Mouse (Mus musculus): ENCODE data around the gene Lypla2. TPM values are rescaled to one million over a fixed set of nuclear protein-coding genes. Genes with fewer than 3 reads are reported as not detected.

Gene Lypla2
- 228 and 233 TPM in 2 replicates for polyA plus RNA-seq (2015; fragmentation: Nextera tagmentation; extraction: Ambion mirVana)

- peak within 1 kb of the TSS; percentile 81 for H3K27ac ChIP-seq
- peaks cover 42% of the 10 kb centered on the region for H3K36me3 ChIP-seq (replicated peaks)
- peak within 1 kb of the TSS; percentile 94 for H3K4me3 ChIP-seq
- WGBS, result 1% methylated on average over 19 of the region's 19 CpGs
- no peaks in the 10 kb centered on the region for H3K27me3 ChIP-seq (replicated peaks)
- peaks cover 19% of the 10 kb centered on the region for H3K4me1 ChIP-seq
- H3K9ac ChIP-seq, result peak within 1 kb of the TSS; percentile 94
- ATAC-seq (replicated peaks), result peak; percentile 90
- no peaks in the 10 kb centered on the region for H3K9me3 ChIP-seq
- peak within 1 kb of the TSS; percentile 92 for H3K4me2 ChIP-seq
These were observed at the start of gene Lypla2 for GRCm38 (mm10) chr4:135972556-135972906. Gene Lypla2, minus strand, starts transcription at chr4:135972626.

GRCm38 (mm10) chr4:136021549-136022047 is 49.2 kb upstream of the Lypla2 start, which contains the start of gene Eloa:
Gene Eloa, minus strand, starts transcription at chr4:136021763.
- Histone ChIP-seq H3K9me3 (no peaks in the 10 kb centered on the region), H3K36me3 (replicated peaks) (no peaks in the 10 kb centered on the region), H3K4me1 (peaks cover 20% of the 10 kb centered on the region), H3K9ac (peak within 1 kb of the TSS; percentile 84), H3K4me3 (peak within 1 kb of the TSS; percentile 78), H3K27me3 (replicated peaks) (no peaks in the 10 kb centered on the region), H3K27ac (peak within 1 kb of the TSS; percentile 73), H3K4me2 (peak within 1 kb of the TSS; percentile 90)
- peak; percentile 98 for ATAC-seq (replicated peaks)
- under 1% methylated on average over 48 of the region's 48 CpGs for WGBS

- H3K4me2 ChIP-seq, result peak overlapping the region; percentile 90
- peak overlapping the region; percentile 78 for H3K4me3 ChIP-seq
- peak; percentile 85 for ATAC-seq (replicated peaks)
- H3K27me3 ChIP-seq (replicated peaks), result no peaks in the 10 kb centered on the region
- H3K9ac ChIP-seq, result peak overlapping the region; percentile 84
- H3K4me1 ChIP-seq, result peaks cover 20% of the 10 kb centered on the region
- no peaks in the 10 kb centered on the region for H3K9me3 ChIP-seq
- WGBS, result under 1% methylated on average over 61 of the region's 62 CpGs
- H3K36me3 ChIP-seq (replicated peaks), result no peaks in the 10 kb centered on the region
- H3K27ac ChIP-seq, result peak overlapping the region; percentile 73
These were observed 48.5 kb upstream of the Lypla2 start for GRCm38 (mm10) chr4:136020743-136021548.

GRCm38 (mm10) chr4:136016059-136016602 is 43.7 kb upstream of the Lypla2 start:
- Histone ChIP-seq H3K4me1 (peaks cover 20% of the 10 kb centered on the region), H3K36me3 (replicated peaks) (peaks cover 15% of the 10 kb centered on the region), H3K4me2 (no peak overlapping the region), H3K27me3 (replicated peaks) (no peaks in the 10 kb centered on the region), H3K4me3 (no peak overlapping the region), H3K9ac (no peak overlapping the region), H3K27ac (no peak overlapping the region), H3K9me3 (no peaks in the 10 kb centered on the region)
- WGBS, result 85% methylated on average over 3 of the region's 3 CpGs
- ATAC-seq (replicated peaks), result no peak

- Histone ChIP-seq H3K36me3 (replicated peaks) (peaks cover 61% of the 10 kb centered on the region), H3K4me1 (no peaks in the 10 kb centered on the region), H3K4me3 (no peak overlapping the region), H3K9me3 (no peaks in the 10 kb centered on the region), H3K27ac (no peak overlapping the region), H3K4me2 (no peak overlapping the region), H3K9ac (no peak overlapping the region), H3K27me3 (replicated peaks) (no peaks in the 10 kb centered on the region)
- no peak for ATAC-seq (replicated peaks)
- 91% methylated on average over 4 of the region's 4 CpGs for WGBS
These were observed 38.2 kb upstream of the Lypla2 start for GRCm38 (mm10) chr4:136010586-136010985.

GRCm38 (mm10) chr4:136008782-136009447 is 36.5 kb upstream of the Lypla2 start:
- H3K27me3 ChIP-seq (replicated peaks), result no peaks in the 10 kb centered on the region
- no peak overlapping the region for H3K9ac ChIP-seq
- no peak overlapping the region for H3K4me2 ChIP-seq
- H3K9me3 ChIP-seq, result no peaks in the 10 kb centered on the region
- no peaks in the 10 kb centered on the region for H3K4me1 ChIP-seq
- ATAC-seq (replicated peaks), result no peak
- H3K4me3 ChIP-seq, result no peak overlapping the region
- peaks cover 73% of the 10 kb centered on the region for H3K36me3 ChIP-seq (replicated peaks)
- no peak overlapping the region for H3K27ac ChIP-seq
- 96% methylated on average over 8 of the region's 8 CpGs for WGBS

GRCm38 (mm10) chr4:136006821-136007220 is 34.4 kb upstream of the Lypla2 start:
- H3K27me3 ChIP-seq (replicated peaks), result no peaks in the 10 kb centered on the region
- H3K9me3 ChIP-seq, result no peaks in the 10 kb centered on the region
- H3K36me3 ChIP-seq (replicated peaks), result peaks cover 84% of the 10 kb centered on the region
- 89% methylated on average over 3 of the region's 3 CpGs for WGBS
- H3K4me3 ChIP-seq, result no peak overlapping the region
- no peaks in the 10 kb centered on the region for H3K4me1 ChIP-seq
- no peak for ATAC-seq (replicated peaks)
- H3K9ac ChIP-seq, result no peak overlapping the region
- no peak overlapping the region for H3K4me2 ChIP-seq
- H3K27ac ChIP-seq, result no peak overlapping the region

GRCm38 (mm10) chr4:136004921-136005320 is 32.5 kb upstream of the Lypla2 start:
- no peaks in the 10 kb centered on the region for H3K27me3 ChIP-seq (replicated peaks)
- no peak overlapping the region for H3K4me3 ChIP-seq
- whole genome bisulfite sequencing, result 87% methylated on average over 2 of the region's 2 CpGs
- no peak for ATAC-seq (replicated peaks)
- no peak overlapping the region for H3K27ac ChIP-seq
- H3K9ac ChIP-seq, result no peak overlapping the region
- peaks cover 68% of the 10 kb centered on the region for H3K36me3 ChIP-seq (replicated peaks)
- H3K4me1 ChIP-seq, result no peaks in the 10 kb centered on the region
- H3K4me2 ChIP-seq, result no peak overlapping the region
- H3K9me3 ChIP-seq, result no peaks in the 10 kb centered on the region

GRCm38 (mm10) chr4:136004107-136004675 is 31.8 kb upstream of the Lypla2 start:
- 89% methylated on average over 5 of the region's 5 CpGs for WGBS
- Histone ChIP-seq H3K27me3 (replicated peaks) (no peaks in the 10 kb centered on the region), H3K4me1 (no peaks in the 10 kb centered on the region), H3K9me3 (no peaks in the 10 kb centered on the region), H3K27ac (no peak overlapping the region), H3K9ac (no peak overlapping the region), H3K4me2 (no peak overlapping the region), H3K4me3 (no peak overlapping the region), H3K36me3 (replicated peaks) (peaks cover 61% of the 10 kb centered on the region)
- no peak for ATAC-seq (replicated peaks)

GRCm38 (mm10) chr4:135995118-135995517 is 22.7 kb upstream of the Lypla2 start:
- H3K9ac ChIP-seq, result no peak overlapping the region
- no peaks in the 10 kb centered on the region for H3K9me3 ChIP-seq
- no peak for ATAC-seq (replicated peaks)
- H3K36me3 ChIP-seq (replicated peaks), result no peaks in the 10 kb centered on the region
- H3K4me2 ChIP-seq, result no peak overlapping the region
- H3K4me3 ChIP-seq, result no peak overlapping the region
- no peaks in the 10 kb centered on the region for H3K27me3 ChIP-seq (replicated peaks)
- H3K27ac ChIP-seq, result no peak overlapping the region
- no peaks in the 10 kb centered on the region for H3K4me1 ChIP-seq
- 85% methylated on average over 4 of the region's 4 CpGs for WGBS

GRCm38 (mm10) chr4:135993941-135994340 is 21.5 kb upstream of the Lypla2 start:
- no peak overlapping the region for H3K27ac ChIP-seq
- ATAC-seq (replicated peaks), result no peak
- no peaks in the 10 kb centered on the region for H3K4me1 ChIP-seq
- H3K9me3 ChIP-seq, result no peaks in the 10 kb centered on the region
- H3K9ac ChIP-seq, result no peak overlapping the region
- H3K4me2 ChIP-seq, result no peak overlapping the region
- WGBS, result 97% methylated on average over 6 of the region's 6 CpGs
- no peak overlapping the region for H3K4me3 ChIP-seq
- no peaks in the 10 kb centered on the region for H3K27me3 ChIP-seq (replicated peaks)
- no peaks in the 10 kb centered on the region for H3K36me3 ChIP-seq (replicated peaks)

GRCm38 (mm10) chr4:135987714-135988113 is 15.3 kb upstream of the Lypla2 start:
- peaks cover 8% of the 10 kb centered on the region; the same call in 1 of the 2 replicates for H3K36me3 ChIP-seq (replicated peaks)
- ATAC-seq (replicated peaks), result no peak
- peak overlapping the region; percentile 94 for H3K27ac ChIP-seq
- peak overlapping the region; percentile 92; the same call in 1 of the 2 replicates for H3K9ac ChIP-seq
- H3K4me1 ChIP-seq, result peaks cover 23% of the 10 kb centered on the region
- WGBS, result 62% methylated on average over 9 of the region's 9 CpGs
- H3K9me3 ChIP-seq, result no peaks in the 10 kb centered on the region
- peak overlapping the region; percentile 91 for H3K4me2 ChIP-seq
- H3K27me3 ChIP-seq (replicated peaks), result no peaks in the 10 kb centered on the region
- peak overlapping the region; percentile 74 for H3K4me3 ChIP-seq

Data from midbrain, embryonic 15.5 days (tissue).